Mouse (Mus musculus): Measurements from ENCODE around the gene Ntm. TPM values are rescaled to one million over a fixed set of nuclear protein-coding genes. Genes with fewer than 3 reads are reported as not detected.

The Ntm gene
- total and polyA plus RNA-seq, 3 experiments: 1.6 to 1.9 (median 1.8) TPM

DNA sequence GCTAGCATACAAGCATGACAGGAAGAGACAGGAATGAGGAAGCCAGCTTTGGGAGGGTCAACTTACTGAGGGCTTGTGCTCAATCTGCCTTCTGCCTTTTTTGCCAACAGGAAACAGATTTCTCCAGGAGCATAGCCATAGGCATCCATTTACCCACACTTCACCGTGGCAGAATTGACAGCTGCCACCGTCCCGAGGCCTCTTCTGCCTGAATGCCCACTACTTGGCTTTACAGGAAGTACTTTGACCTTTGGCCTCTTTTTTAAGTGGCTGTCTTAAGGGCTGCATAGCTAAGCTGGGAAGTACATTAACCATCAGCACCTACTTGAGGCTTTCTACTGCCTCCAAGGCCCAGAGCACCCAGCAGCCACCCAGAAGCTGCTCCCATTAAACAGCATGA, 226.9 kb downstream of the Ntm start:
- WGBS: 27% methylated on average over 3 of the region's 3 CpGs
- TF ChIP-seq POLR2A (IDR thresholded peaks at IDR 0.05; ENCODE audit: insufficient read depth, low read depth, low read length): no peak
- no peaks in the 10 kb centered on the region for H3K79me2 ChIP-seq (replicated peaks; ENCODE audit: control insufficient read depth, insufficient read depth, low read length)
- H3K36me3 ChIP-seq (ENCODE audit: control insufficient read depth, insufficient read depth, low read length): no peaks in the 10 kb centered on the region
- intact Hi-C loops (cut with DNase I): no loop called here
- DNase-seq: no peak
- H3K27ac ChIP-seq: no peak overlapping the region
- H3K27me3 ChIP-seq (ENCODE audit: control insufficient read depth, insufficient read depth, low read length): no peaks in the 10 kb centered on the region
- H3K9ac ChIP-seq (ENCODE audit: low read depth, low read length): no peak overlapping the region
- H3K4me3 ChIP-seq: no peak overlapping the region
- no peaks in the 10 kb centered on the region for H3K4me1 ChIP-seq (ENCODE audit: control insufficient read depth, insufficient read depth, low read length)

DNA sequence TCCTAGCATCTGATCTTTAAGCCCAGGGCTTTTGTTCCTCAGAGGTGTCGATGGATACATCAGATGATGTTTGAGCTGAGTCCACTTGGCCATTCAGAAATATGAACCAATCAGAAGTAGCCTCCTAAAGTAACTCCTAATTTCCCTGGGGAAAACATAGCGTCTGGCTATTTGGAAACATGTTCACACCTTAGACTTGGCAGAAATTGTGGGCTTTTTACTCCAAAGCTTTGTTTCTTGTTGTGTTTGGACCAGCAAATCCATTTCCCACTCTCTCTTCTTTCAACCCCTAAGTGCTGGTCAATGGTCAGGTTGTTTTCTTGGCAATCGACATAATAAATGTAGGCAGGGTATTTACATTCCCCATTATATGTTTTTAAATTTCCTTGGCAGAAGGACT, 230.0 kb downstream of the Ntm start:
- Histone ChIP-seq H3K9ac (ENCODE audit: low read depth, low read length) (no peak overlapping the region), H3K36me3 (ENCODE audit: control insufficient read depth, insufficient read depth, low read length) (no peaks in the 10 kb centered on the region), H3K4me3 (no peak overlapping the region), H3K27me3 (ENCODE audit: control insufficient read depth, insufficient read depth, low read length) (no peaks in the 10 kb centered on the region), H3K27ac (no peak overlapping the region), H3K4me1 (ENCODE audit: control insufficient read depth, insufficient read depth, low read length) (no peaks in the 10 kb centered on the region), H3K79me2 (replicated peaks; ENCODE audit: control insufficient read depth, insufficient read depth, low read length) (no peaks in the 10 kb centered on the region)
- no peak for TF ChIP-seq EP300 (IDR thresholded peaks at IDR 0.05; ENCODE audit: insufficient read depth, low read depth, low read length)
- TF ChIP-seq POLR2A (IDR thresholded peaks at IDR 0.05; ENCODE audit: insufficient read depth, low read depth, low read length): no peak
- TF ChIP-seq CTCF (IDR thresholded peaks at IDR 0.05): no peak
- WGBS: 66% methylated on average over 3 of the region's 3 CpGs
- intact Hi-C loops (cut with DNase I): no loop called here
- DNase-seq: no peak

DNA sequence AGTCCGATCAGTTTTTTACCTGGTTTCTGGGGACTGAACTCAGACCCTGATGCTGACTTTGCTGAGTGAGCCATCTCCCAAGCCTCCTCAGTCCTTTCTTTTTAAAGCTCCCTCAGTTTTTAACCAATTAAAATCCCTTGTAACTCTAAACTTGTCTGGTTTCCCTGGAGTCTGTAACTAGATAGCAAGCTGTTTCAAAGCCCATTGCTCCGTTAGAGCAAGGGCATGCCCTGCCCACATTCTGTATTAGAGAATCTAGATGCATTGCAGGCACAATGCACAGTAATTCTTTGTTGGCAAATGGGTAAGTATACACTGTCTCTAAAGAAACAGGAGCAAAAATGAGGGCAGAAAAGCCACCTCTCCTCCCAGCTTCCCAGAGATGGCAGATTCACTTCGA, 231.3 kb downstream of the Ntm start:
- H3K9ac ChIP-seq (ENCODE audit: low read depth, low read length): no peak overlapping the region
- TF ChIP-seq CTCF (IDR thresholded peaks at IDR 0.05) (no peak), POLR2A (IDR thresholded peaks at IDR 0.05; ENCODE audit: insufficient read depth, low read depth, low read length) (no peak), EP300 (IDR thresholded peaks at IDR 0.05; ENCODE audit: insufficient read depth, low read depth, low read length) (no peak)
- H3K36me3 ChIP-seq (ENCODE audit: control insufficient read depth, insufficient read depth, low read length): no peaks in the 10 kb centered on the region
- no peak for DNase-seq
- no peaks in the 10 kb centered on the region for H3K79me2 ChIP-seq (replicated peaks; ENCODE audit: control insufficient read depth, insufficient read depth, low read length)
- no peaks in the 10 kb centered on the region for H3K27me3 ChIP-seq (ENCODE audit: control insufficient read depth, insufficient read depth, low read length)
- intact Hi-C loops (cut with DNase I): no loop called here
- H3K4me1 ChIP-seq (ENCODE audit: control insufficient read depth, insufficient read depth, low read length): no peaks in the 10 kb centered on the region
- WGBS: 73% methylated on average over 3 of the region's 3 CpGs
- no peak overlapping the region for H3K27ac ChIP-seq
- H3K4me3 ChIP-seq: no peak overlapping the region

GRCm38 (mm10) chr9:29727540-29728432, 235.2 kb downstream of the Ntm start:
- intact Hi-C loops (cut with DNase I): no loop called here
- H3K36me3 ChIP-seq (ENCODE audit: control insufficient read depth, insufficient read depth, low read length): no peaks in the 10 kb centered on the region
- no peak overlapping the region for H3K27ac ChIP-seq
- no peak overlapping the region for H3K9ac ChIP-seq (ENCODE audit: low read depth, low read length)
- WGBS: 45% methylated on average over 19 of the region's 19 CpGs
- no peak for DNase-seq
- H3K79me2 ChIP-seq (replicated peaks; ENCODE audit: control insufficient read depth, insufficient read depth, low read length): no peaks in the 10 kb centered on the region
- H3K4me3 ChIP-seq: no peak overlapping the region
- TF ChIP-seq EP300 (IDR thresholded peaks at IDR 0.05; ENCODE audit: insufficient read depth, low read depth, low read length): no peak
- no peak for TF ChIP-seq CTCF (IDR thresholded peaks at IDR 0.05)
- no peak for TF ChIP-seq POLR2A (IDR thresholded peaks at IDR 0.05; ENCODE audit: insufficient read depth, low read depth, low read length)
- no peaks in the 10 kb centered on the region for H3K4me1 ChIP-seq (ENCODE audit: control insufficient read depth, insufficient read depth, low read length)
- H3K27me3 ChIP-seq (ENCODE audit: control insufficient read depth, insufficient read depth, low read length): no peaks in the 10 kb centered on the region

DNA sequence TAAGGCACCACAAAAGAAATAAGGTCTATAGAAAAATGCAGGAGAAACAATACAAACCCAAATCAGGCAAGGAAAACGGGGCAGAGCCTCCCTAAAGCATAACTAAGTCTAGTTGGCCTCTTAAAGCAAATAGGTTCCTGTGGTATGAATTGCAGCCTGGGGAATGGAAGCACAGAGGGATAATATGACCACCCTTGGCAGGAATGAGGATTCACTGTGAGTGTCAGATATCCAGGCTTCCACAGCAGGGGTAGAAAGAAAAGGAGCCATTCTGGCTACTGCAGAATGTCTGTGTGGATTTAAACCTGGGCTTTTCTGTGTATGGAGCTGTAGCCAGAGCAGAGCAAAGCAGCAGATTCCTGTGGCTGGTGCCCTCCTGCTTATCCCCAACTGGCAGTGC, 241.5 kb downstream of the Ntm start:
- H3K36me3 ChIP-seq (ENCODE audit: control insufficient read depth, insufficient read depth, low read length): no peaks in the 10 kb centered on the region
- TF ChIP-seq CTCF (IDR thresholded peaks at IDR 0.05) (no peak), EP300 (IDR thresholded peaks at IDR 0.05; ENCODE audit: insufficient read depth, low read depth, low read length) (no peak), POLR2A (IDR thresholded peaks at IDR 0.05; ENCODE audit: insufficient read depth, low read depth, low read length) (no peak)
- WGBS: 49% methylated on average over 1 of the region's 1 CpGs
- no peak overlapping the region for H3K27ac ChIP-seq
- no peak overlapping the region for H3K9ac ChIP-seq (ENCODE audit: low read depth, low read length)
- H3K4me3 ChIP-seq: no peak overlapping the region
- intact Hi-C loops (cut with DNase I): no loop called here
- H3K79me2 ChIP-seq (replicated peaks; ENCODE audit: control insufficient read depth, insufficient read depth, low read length): no peaks in the 10 kb centered on the region
- no peak for DNase-seq
- H3K27me3 ChIP-seq (ENCODE audit: control insufficient read depth, insufficient read depth, low read length): no peaks in the 10 kb centered on the region
- no peaks in the 10 kb centered on the region for H3K4me1 ChIP-seq (ENCODE audit: control insufficient read depth, insufficient read depth, low read length)

DNA sequence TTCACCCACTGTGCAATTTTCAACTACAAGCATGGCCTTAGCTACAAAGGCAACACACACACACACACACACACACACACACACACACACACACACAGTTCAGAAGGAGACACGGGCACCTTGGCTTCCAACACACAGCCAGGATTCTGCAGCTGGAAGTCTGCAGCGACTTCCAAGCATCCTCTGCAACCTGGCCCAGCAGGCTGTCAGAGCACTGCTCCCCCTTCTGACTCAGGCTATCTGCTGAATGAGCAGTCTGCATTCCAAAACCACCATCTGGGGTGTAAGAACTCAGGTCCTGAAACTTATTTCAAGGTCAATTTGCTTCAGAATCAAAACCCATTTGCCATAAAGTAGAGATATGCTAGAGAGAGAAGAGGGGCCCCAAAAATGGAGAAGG, 246.1 kb downstream of the Ntm start:
- DNase-seq: no peak
- intact Hi-C loops (cut with DNase I): no loop called here
- TF ChIP-seq CTCF (IDR thresholded peaks at IDR 0.05): no peak
- no peak for TF ChIP-seq EP300 (IDR thresholded peaks at IDR 0.05; ENCODE audit: insufficient read depth, low read depth, low read length)
- TF ChIP-seq POLR2A (IDR thresholded peaks at IDR 0.05; ENCODE audit: insufficient read depth, low read depth, low read length): no peak
- Histone ChIP-seq H3K27me3 (ENCODE audit: control insufficient read depth, insufficient read depth, low read length) (no peaks in the 10 kb centered on the region), H3K9ac (ENCODE audit: low read depth, low read length) (no peak overlapping the region), H3K79me2 (replicated peaks; ENCODE audit: control insufficient read depth, insufficient read depth, low read length) (no peaks in the 10 kb centered on the region), H3K36me3 (ENCODE audit: control insufficient read depth, insufficient read depth, low read length) (no peaks in the 10 kb centered on the region), H3K27ac (no peak overlapping the region), H3K4me1 (ENCODE audit: control insufficient read depth, insufficient read depth, low read length) (no peaks in the 10 kb centered on the region), H3K4me3 (no peak overlapping the region)
- WGBS: 41% methylated on average over 2 of the region's 2 CpGs

All from heart, adult 2 months (tissue).